Mouse (Mus musculus) forebrain, embryonic 10.5 days (tissue): Measurements from ENCODE around the gene Pcsk7. TPM values are rescaled to one million over a fixed set of nuclear protein-coding genes. Genes with fewer than 3 reads are reported as not detected.
A peak's percentile ranks its signal among the peaks of the same experiment; 100 is the strongest.

Source experiments
- DNase-seq: peaks from one replicate; pipeline ENCODE4 v3.0.0-alpha.2; 2017; ENCODE audit warnings: low spot score; ENCODE audit errors: extremely low spot score
- H3K27ac ChIP-seq: fragments of 300-500 bp; sonication (generic); 2 replicates; pipeline ENCODE4 v1.5.1; 2016; ENCODE audit warnings: mild to moderate bottlenecking
- H3K27me3 ChIP-seq: fragments of 300-500 bp; sonication (generic); 2 replicates; pipeline ENCODE4 v1.6.1; 2016; ENCODE audit warnings: mild to moderate bottlenecking; ENCODE audit not compliant: poor library complexity, severe bottlenecking
- H3K36me3 ChIP-seq: fragments of 300-500 bp; sonication (generic); replicated peaks from 2 replicates; pipeline ENCODE4 v1.6.1; 2016; ENCODE audit warnings: mild to moderate bottlenecking, moderate library complexity
- H3K4me1 ChIP-seq: fragments of 300-500 bp; sonication (generic); 2 replicates; pipeline ENCODE4 v1.6.1; 2016
- H3K4me3 ChIP-seq: fragments of 300-500 bp; sonication (generic); 2 replicates; pipeline ENCODE4 v1.5.1; 2016; ENCODE audit warnings: mild to moderate bottlenecking, moderate library complexity
- H3K9me3 ChIP-seq: fragments of 300-500 bp; sonication (generic); 2 replicates; pipeline ENCODE4 v1.6.1; 2016; ENCODE audit warnings: mild to moderate bottlenecking, moderate library complexity
- WGBS: fragments of 180-500 bp; shearing (Covaris S2); methylation state at CpG from one replicate; pipeline ENCODE4 v1.1.7; 2016; 5-methylcytosine and 5-hydroxymethylcytosine counted together
- polyA plus RNA-seq: library from polyadenylated mRNA; unstranded; fragments of >200 nt; fragmentation: Nextera tagmentation; extraction: Ambion mirVana; gene quantifications from 2 replicates; pipeline ENCODE4 v1.2.1, GENCODE M21; 2016

Gene Pcsk7
- polyA plus RNA-seq, 1 experiment from 2014 or later, result 17.8 TPM

DNA sequence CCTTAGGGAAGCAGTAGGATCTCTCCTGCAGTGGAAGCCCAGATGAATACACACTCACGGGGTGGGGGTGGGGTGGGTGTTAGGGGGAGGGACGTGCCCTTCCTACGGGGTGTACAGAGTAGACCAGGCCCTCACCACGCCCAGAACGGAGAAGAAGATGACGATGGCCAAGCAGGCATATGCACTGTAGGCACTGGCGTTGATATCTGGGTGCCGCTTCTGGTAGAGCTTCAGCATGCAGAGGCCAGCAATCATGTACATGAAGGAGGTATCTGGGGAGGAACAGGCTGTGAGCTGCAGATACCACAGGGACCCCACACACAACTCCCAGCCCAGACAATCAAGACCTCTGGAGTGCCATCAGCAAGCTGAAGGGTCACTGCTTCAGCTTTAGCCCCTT lies 36.6 kb downstream of the Pcsk7 start:
- no peaks in the 10 kb centered on the region for H3K27me3 ChIP-seq
- H3K36me3 ChIP-seq, result peaks cover 94% of the 10 kb centered on the region

DNA sequence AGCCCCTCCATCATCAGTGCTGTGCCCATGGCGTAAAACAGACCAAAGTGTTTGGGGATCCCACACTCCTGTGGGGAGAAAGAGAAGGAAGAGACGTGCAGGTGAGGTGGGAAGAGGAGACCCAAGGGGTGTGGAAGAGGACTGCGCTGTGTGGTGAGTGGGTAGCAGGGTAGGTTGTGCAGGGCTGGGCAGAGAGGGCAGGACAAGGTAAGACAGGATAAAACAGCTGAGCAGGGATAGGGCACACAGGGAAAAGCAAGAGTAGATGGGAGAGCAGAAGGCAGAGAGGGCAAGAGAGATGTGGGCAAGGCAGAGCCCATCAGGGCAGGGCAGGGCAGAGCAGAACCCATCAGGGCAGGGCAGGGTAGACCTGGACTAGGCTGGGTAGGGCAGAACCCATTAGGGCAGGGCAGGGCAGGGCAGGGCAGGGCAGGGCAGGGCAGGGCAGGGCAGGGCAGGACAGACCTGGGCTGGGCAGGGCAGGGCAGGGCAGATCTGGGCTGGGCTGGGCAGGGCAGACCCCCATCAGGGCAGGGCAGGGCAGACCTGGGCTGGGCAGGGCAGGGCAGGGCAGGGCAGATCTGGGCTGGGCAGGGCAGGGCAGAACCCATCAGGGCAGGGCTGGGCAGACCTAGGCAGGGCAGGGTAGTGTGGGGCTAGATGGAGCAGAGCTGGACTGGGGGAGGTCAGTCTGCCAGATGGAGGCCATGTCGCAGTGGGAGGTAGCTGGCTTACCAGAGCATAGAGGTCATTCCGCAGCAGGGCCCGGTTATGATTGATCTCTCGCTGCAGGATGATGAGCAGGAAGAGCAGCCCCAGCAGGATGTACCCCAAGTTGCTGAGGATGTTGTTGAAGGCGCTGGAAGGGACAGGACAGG lies 37.6 kb downstream of the Pcsk7 start:
- peaks cover 5% of the 10 kb centered on the region; the same call in 1 of the 2 replicates for H3K4me1 ChIP-seq
- H3K36me3 ChIP-seq, result peaks cover 92% of the 10 kb centered on the region
- no peaks in the 10 kb centered on the region for H3K9me3 ChIP-seq
- DNase-seq, result no peak
- WGBS, result 91% methylated on average over 8 of the region's 8 CpGs
- no peak overlapping the region for H3K27ac ChIP-seq
- H3K27me3 ChIP-seq, result no peaks in the 10 kb centered on the region
- H3K4me3 ChIP-seq, result no peak overlapping the region

More for the DNA sequence above, 36.6 kb downstream of the Pcsk7 start:
- H3K4me1 ChIP-seq, result peaks cover 5% of the 10 kb centered on the region; the same call in 1 of the 2 replicates
- no peak overlapping the region for H3K4me3 ChIP-seq
- WGBS, result 90% methylated on average over 8 of the region's 8 CpGs
- no peaks in the 10 kb centered on the region for H3K9me3 ChIP-seq
- H3K27ac ChIP-seq, result no peak overlapping the region
- DNase-seq, result no peak

DNA sequence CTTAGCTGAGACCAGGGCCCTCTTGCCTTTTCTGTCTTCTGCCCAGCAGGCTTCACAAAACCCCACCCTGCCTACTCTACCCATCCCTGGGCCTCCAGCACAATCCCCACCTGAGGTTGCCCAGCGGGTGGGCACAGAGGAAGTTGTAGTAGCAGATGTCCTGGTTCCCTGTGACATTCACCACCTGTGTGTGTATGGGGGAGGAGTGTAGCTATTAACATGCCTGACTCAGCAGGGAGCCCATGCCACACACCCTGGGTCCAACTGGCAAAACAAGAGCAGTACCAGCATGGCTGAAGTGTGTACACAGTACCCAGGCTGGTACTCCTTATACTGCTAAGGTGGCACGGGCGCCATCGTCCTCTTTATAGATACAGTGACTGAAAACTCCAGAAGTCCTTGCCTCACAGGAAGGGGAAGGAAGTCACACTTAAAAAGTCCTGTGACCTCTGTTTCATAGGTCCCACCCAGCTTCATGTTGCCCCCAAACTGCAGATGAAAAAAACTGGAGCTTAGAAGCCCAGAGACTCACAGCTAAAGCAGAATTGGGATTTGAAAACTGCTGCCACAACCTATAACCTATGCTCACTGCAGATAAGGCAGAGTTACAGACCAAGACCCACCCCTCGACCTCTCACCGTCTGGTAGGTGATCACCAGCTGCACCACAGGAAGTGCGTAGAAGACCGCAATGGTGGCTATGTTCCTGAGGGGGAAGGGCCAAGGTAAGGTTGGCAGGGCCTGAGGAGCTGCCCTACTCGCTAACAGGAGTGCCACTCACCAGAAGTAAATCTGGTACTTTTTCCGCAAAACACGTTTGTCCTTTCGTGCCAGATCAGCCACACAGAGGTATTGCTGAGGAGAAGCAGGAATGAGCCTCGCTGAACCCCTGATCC lies 38.5 kb downstream of the Pcsk7 start:
- H3K36me3 ChIP-seq, result peaks cover 92% of the 10 kb centered on the region
- WGBS, result 90% methylated on average over 13 of the region's 13 CpGs

DNA sequence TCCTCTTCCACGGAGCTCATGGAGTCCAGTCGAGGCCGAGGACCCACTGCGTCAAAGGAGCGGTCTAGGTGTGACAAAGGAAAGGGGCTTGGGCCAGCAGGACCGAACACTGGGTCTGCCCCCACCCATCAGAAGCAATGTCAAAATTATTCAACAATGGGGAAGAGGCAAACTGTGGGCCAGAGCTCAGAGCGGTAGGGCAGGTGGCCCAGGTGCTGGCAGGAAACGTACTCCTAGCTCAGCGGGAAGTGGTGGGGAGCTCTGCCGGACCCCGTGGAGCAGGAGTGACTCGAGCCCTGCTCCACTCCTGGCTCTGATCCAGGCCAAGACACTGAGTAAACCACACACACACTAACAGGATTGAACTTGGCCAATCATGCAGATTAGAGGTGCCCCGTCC lies 39.4 kb downstream of the Pcsk7 start:
- H3K27me3 ChIP-seq, result no peaks in the 10 kb centered on the region
- 96% methylated on average over 13 of the region's 13 CpGs for WGBS
- H3K36me3 ChIP-seq, result peaks cover 96% of the 10 kb centered on the region
- H3K4me3 ChIP-seq, result no peak overlapping the region
- peaks cover 5% of the 10 kb centered on the region; the same call in 1 of the 2 replicates for H3K4me1 ChIP-seq
- no peak overlapping the region for H3K27ac ChIP-seq
- DNase-seq, result no peak
- no peaks in the 10 kb centered on the region for H3K9me3 ChIP-seq

More for the DNA sequence above, 38.5 kb downstream of the Pcsk7 start:
- Histone ChIP-seq H3K27ac (no peak overlapping the region), H3K4me3 (no peak overlapping the region), H3K27me3 (no peaks in the 10 kb centered on the region), H3K9me3 (no peaks in the 10 kb centered on the region), H3K4me1 (peaks cover 5% of the 10 kb centered on the region; the same call in 1 of the 2 replicates)
- DNase-seq, result no peak

DNA sequence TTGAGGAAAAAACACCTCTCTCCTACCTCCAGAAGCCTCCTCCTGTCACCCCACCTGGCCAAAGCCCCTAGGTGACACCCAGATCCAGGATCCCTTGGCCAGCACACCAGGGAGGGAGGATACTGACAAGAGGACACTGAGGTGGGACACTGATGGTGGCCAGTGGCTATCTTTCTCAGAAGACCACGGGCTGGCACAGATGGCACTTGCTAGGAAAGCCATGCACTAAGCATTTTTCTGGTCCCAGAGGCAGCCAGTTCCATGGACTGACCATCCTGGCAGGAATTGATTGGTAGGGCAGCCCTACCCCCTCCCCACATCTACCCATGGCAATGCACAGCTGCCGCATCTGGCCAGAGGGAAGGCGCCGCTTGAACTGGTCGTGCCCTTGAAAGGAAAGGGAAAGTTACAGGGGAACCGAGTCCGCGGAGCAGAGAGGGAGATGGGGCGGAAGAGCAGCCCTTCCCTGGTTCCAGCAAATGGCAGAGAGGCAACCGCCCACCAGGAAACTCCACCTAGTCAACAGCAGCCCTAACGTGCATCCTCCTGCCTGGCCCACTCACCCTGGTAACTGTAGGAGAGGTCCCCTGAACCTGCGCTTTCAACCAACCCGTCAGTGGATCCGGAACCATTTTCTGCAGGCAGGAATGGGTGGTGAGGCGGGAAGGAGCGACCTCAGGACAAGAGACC lies 40.0 kb downstream of the Pcsk7 start:
- WGBS, result 91% methylated on average over 16 of the region's 16 CpGs
- no peak overlapping the region for H3K27ac ChIP-seq
- no peaks in the 10 kb centered on the region for H3K9me3 ChIP-seq
- no peaks in the 10 kb centered on the region for H3K27me3 ChIP-seq
- H3K36me3 ChIP-seq, result peaks cover 90% of the 10 kb centered on the region
- H3K4me3 ChIP-seq, result no peak overlapping the region
- peaks cover 4% of the 10 kb centered on the region; the same call in 1 of the 2 replicates for H3K4me1 ChIP-seq
- no peak for DNase-seq

DNA sequence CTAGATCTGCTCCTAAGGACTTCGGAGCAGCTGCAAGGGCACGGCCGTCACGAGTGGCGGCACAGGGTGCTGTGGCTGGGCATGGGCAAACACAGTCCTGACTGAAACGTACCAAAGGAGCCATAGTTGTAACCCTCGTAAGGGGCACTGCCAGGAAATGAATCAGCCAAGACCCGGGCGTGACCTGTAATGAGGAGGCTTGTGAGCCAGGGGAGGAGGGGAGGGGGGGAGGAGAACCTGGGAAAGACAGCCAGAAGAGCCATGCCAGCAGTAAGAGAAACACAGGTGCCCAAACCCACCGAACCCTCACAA lies 40.5 kb downstream of the Pcsk7 start:
- peaks cover 89% of the 10 kb centered on the region for H3K36me3 ChIP-seq
- H3K27me3 ChIP-seq, result no peaks in the 10 kb centered on the region
- WGBS, result 87% methylated on average over 10 of the region's 10 CpGs
- DNase-seq, result no peak
- no peak overlapping the region for H3K4me3 ChIP-seq
- no peaks in the 10 kb centered on the region for H3K9me3 ChIP-seq
- no peaks in the 10 kb centered on the region for H3K4me1 ChIP-seq
- no peak overlapping the region for H3K27ac ChIP-seq

DNA sequence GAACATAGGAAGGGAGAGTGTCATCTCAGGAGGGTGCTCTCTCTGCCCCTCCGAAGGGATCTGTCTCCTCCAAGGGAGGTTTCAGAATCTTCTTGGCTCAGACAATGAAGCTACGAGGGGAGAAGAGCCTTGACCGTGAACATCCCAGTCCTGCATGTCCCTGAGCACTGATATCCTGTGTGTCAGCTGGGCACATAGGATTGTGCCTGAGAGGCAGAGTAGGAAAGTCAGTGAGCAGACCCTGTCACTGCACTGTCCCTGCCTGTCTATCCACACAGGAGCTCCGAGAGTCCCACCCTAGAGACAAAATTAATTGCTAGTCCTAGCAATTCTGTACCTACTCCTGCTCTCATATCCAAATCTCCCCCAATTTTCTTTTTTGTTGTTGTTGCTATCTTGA lies 45.8 kb downstream of the Pcsk7 start:
- 92% methylated on average over 4 of the region's 4 CpGs for WGBS
- H3K27me3 ChIP-seq, result no peaks in the 10 kb centered on the region
- no peak overlapping the region for H3K27ac ChIP-seq
- H3K4me3 ChIP-seq, result no peak overlapping the region
- no peaks in the 10 kb centered on the region for H3K9me3 ChIP-seq
- H3K36me3 ChIP-seq, result peaks cover 44% of the 10 kb centered on the region
- peaks cover 37% of the 10 kb centered on the region for H3K4me1 ChIP-seq
- DNase-seq, result no peak

DNA sequence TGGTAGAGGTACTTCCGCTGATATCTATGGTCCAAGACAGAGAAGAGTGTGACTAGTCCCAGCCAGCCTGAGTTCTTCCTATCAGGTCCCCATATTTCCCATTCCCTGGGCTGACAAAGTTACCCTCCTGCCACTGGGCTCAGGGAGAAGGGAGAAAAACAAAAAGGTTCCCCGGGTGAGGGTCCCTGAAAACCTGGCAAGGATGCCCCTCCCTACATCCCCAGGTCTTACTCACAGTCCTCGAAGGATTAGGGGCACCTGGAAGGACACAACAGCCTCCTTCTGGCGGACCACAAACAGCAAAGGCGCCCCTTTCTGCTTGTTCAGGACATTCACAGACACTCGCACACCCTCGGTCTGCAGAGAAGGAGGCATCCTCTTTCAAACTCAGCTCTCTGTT lies 46.6 kb downstream of the Pcsk7 start:
- peaks cover 43% of the 10 kb centered on the region for H3K4me1 ChIP-seq
- no peak overlapping the region for H3K27ac ChIP-seq
- H3K27me3 ChIP-seq, result no peaks in the 10 kb centered on the region
- DNase-seq, result no peak
- 85% methylated on average over 7 of the region's 7 CpGs for WGBS
- H3K36me3 ChIP-seq, result peaks cover 36% of the 10 kb centered on the region
- no peaks in the 10 kb centered on the region for H3K9me3 ChIP-seq
- peak overlapping the region; percentile 71; the same call in 1 of the 2 replicates for H3K4me3 ChIP-seq

DNA sequence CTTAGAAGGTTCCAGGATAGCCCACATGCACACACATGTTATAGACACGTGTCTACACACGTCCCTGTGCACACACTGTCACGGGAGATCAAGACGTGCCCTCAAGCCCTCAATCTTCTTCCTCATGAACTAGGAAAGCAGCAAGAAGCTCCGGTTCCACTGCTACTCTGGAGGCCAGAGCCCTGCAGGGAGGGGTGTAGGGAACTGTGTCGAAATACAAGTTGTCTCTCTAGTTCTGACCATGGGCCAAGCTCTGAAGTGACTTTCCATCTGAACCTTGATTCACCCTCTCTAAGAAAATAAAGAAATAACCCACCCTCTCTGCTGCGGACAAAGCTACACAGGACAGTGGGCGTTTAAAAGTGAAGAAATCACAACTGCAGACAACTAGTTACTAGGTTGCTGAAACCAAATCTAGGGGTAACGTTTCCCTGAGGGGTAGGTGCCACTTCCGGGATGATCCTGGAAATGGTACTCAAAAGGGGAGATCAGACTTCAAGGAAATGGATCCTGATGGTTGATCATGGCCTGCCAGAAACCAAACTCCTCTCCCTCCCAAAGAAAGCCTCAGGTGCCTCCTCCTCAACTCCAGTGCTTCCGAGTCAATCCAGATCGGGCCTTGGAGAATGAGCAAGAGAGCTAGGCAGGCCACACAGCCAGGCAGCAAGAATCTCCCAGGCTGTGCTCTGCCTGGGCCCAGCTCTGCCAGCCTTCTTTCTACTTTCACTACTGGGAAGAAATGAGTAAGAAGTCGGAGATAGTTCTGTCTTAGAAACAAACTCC lies 47.4 kb downstream of the Pcsk7 start:
- Histone ChIP-seq H3K27ac (peak overlapping the region; percentile 90), H3K27me3 (no peaks in the 10 kb centered on the region), H3K9me3 (no peaks in the 10 kb centered on the region), H3K4me3 (peak overlapping the region; percentile 71), H3K36me3 (peaks cover 29% of the 10 kb centered on the region), H3K4me1 (peaks cover 44% of the 10 kb centered on the region)
- no peak for DNase-seq
- WGBS, result 70% methylated on average over 13 of the region's 13 CpGs

DNA sequence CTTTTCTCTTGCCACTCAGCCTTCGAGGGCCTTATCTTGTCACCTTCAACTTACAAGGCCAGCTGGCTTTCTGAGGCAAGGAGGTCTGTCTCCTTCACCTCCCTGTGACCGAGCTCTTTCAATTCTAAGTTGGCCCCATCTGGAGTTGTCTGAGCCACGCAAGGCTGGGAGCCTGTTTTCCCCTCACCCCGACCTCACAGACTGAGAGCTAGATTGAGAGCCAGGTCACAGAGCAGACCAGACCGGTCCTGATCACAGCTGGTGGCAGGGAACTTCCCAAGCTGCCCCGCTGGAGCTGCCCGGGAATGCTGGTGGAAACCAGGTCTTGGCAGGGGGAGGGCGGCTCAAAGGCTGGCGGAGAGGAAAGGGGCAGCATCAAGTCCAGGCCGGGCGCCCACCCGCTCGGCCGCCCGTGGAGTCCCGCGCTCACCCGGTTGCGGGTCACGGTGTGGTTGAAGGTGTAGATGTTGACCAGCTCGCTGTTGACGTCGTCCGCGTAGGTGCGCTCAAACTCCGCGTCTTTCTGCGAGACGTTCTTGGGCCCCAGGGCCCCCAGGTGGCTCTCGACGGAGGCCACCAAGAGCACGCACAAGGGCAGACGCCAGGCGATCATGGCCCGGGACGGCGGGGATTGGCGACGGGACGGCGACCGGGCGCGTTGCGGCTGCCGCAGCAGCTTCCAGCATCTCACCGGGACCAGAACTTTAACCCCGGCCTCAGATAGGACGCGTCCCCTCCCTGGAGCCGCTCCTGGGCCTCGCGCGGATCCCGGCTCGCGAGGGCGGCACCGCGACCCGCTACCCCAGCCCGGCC lies 48.2 kb downstream of the Pcsk7 start:
- Histone ChIP-seq H3K27ac (peak overlapping the region; percentile 90), H3K4me1 (peaks cover 47% of the 10 kb centered on the region), H3K27me3 (no peaks in the 10 kb centered on the region), H3K9me3 (no peaks in the 10 kb centered on the region), H3K4me3 (peak overlapping the region; percentile 71), H3K36me3 (peaks cover 22% of the 10 kb centered on the region)
- WGBS, result under 1% methylated on average over 63 of the region's 63 CpGs
- peak; percentile 51 for DNase-seq
